Mouse (Mus musculus) stomach, embryonic 14.5 days (tissue): ENCODE measurements at regions not wholly inside any gene's neighbourhood (a gene's known extent, or its start where the extent isn't known, plus 50 kb on each side); places are given as distances from the start of the nearest gene placed in this dataset.

Experiments
- ATAC-seq: fragments of 200-750 bp; cut with Nextera tagmentation; 2 replicates; pipeline ENCODE4 v1.8.0; 2017; ENCODE audit warnings: low read depth, moderate TSS enrichment; ENCODE audit not compliant: insufficient number of reproducible peaks, insufficient read depth, low FRiP score
- H3K27ac ChIP-seq: fragments of 300-500 bp; sonication (generic); 2 replicates; pipeline ENCODE4 v1.5.1; 2014; ENCODE audit warnings: mild to moderate bottlenecking, low read length, moderate library complexity, mixed read lengths
- H3K27me3 ChIP-seq: fragments of 300-500 bp; sonication (generic); 2 replicates; pipeline ENCODE4 v1.6.1; 2014; ENCODE audit warnings: low read length, control low read depth, mixed read lengths; ENCODE audit not compliant: control insufficient read depth, insufficient read depth
- H3K36me3 ChIP-seq: fragments of 300-500 bp; sonication (generic); 2 replicates; pipeline ENCODE4 v1.6.1; 2014; ENCODE audit warnings: mild to moderate bottlenecking, control low read depth, low read length, moderate library complexity, mixed read lengths; ENCODE audit not compliant: control insufficient read depth, insufficient read depth
- H3K4me1 ChIP-seq: fragments of 300-500 bp; sonication (generic); 2 replicates; pipeline ENCODE4 v1.6.1; 2014; ENCODE audit warnings: low read length, control low read depth, mixed read lengths; ENCODE audit not compliant: control insufficient read depth, insufficient read depth
- H3K4me2 ChIP-seq: fragments of 300-500 bp; sonication (generic); replicated peaks from 2 replicates; pipeline ENCODE4 v1.6.1; 2014; ENCODE audit warnings: low read depth, low read length, control low read depth
- H3K4me3 ChIP-seq: fragments of 300-500 bp; sonication (generic); 2 replicates; pipeline ENCODE4 v1.5.1; 2014; ENCODE audit warnings: low read depth, low read length, control low read depth
- H3K9ac ChIP-seq: fragments of 300-500 bp; sonication (generic); replicated peaks from 2 replicates; pipeline ENCODE4 v1.6.1; 2014; ENCODE audit warnings: low read depth, mild to moderate bottlenecking, control low read depth, low read length, moderate library complexity, mixed read lengths
- H3K9me3 ChIP-seq: fragments of 300-500 bp; sonication (generic); 2 replicates; pipeline ENCODE4 v1.6.1; 2016; ENCODE audit warnings: low read depth, low read length, control low read depth; ENCODE audit not compliant: control insufficient read depth
- WGBS: fragments of 180-500 bp; shearing (Covaris S2); extraction: QIAGEN DNeasy Blood & Tissue Kit; methylation state at CpG from one replicate; pipeline ENCODE4 v1.1.7; 2014; 5-methylcytosine and 5-hydroxymethylcytosine counted together

DNA sequence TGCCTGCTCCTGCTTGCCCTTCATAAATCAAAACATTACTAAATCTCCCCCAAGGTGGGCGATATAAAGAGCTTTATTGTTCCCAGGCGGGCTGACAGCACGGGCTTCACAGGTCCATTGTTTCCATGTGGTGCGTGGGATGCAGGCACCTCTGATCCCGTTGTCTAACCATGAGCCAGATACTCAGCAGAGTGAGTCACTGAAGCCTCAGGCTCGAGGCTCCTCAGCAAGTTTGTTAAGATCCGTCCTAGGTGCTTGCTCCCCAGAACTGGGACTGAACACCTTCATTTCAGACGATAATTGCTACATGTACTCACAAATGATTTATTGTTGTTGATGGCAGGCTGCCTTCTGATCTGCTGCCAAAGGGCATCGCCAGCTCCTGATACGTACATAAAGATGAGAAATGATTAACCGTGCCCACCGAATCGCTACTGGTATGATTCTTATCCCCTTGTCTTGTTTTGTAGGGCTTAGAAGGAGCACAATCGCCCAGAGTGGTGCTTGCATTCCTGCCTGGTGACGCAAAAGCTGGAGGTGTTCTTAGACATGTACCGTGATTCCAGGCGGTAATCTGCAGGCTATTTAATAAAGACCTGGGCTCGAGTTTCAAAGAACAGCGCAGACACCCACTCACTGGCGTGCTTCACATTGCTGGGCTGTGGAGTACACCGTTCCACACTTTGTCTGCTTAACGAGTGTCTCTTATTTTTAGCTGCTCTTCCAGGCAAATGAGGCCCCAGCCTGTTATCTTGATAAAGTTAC, 235.0 kb upstream of the Irx1 start:
- Histone ChIP-seq H3K4me1 (no peaks in the 10 kb centered on the region), H3K4me3 (no peak overlapping the region), H3K9me3 (no peaks in the 10 kb centered on the region), H3K36me3 (no peaks in the 10 kb centered on the region), H3K27me3 (no peaks in the 10 kb centered on the region), H3K4me2 (no peak overlapping the region), H3K9ac (no peak overlapping the region), H3K27ac (0 out of 2 replicates have a peak overlapping the region, but pooled peaks have one; percentile 10)
- peak; percentile 67 for ATAC-seq
- WGBS: 54% methylated on average over 22 of the region's 22 CpGs

DNA sequence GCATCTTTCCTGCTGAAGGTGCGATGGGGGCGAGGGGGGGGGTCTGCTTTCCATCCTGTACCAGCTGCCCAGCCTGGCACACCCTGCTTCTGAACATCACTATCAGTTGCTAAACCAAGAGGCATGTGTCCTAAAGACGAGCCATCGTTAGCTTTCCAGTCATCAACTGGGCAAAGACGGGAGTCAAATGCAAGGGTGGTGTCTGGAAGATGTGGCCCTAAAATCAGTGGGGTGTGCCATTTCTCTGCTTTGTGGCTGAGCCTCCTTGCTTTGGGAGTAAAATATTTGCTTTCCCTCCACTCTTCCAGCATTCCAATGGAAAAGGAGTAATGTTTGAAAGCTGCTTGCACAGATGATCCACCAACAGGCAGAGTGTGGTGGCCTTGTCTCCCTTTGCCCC, 246.0 kb upstream of the Irx1 start:
- no peak for ATAC-seq
- Histone ChIP-seq H3K36me3 (no peaks in the 10 kb centered on the region), H3K9me3 (no peaks in the 10 kb centered on the region), H3K4me2 (no peak overlapping the region), H3K9ac (no peak overlapping the region), H3K27ac (no peak overlapping the region), H3K4me3 (no peak overlapping the region), H3K27me3 (no peaks in the 10 kb centered on the region), H3K4me1 (no peaks in the 10 kb centered on the region)
- 88% methylated on average over 5 of the region's 5 CpGs for WGBS

DNA sequence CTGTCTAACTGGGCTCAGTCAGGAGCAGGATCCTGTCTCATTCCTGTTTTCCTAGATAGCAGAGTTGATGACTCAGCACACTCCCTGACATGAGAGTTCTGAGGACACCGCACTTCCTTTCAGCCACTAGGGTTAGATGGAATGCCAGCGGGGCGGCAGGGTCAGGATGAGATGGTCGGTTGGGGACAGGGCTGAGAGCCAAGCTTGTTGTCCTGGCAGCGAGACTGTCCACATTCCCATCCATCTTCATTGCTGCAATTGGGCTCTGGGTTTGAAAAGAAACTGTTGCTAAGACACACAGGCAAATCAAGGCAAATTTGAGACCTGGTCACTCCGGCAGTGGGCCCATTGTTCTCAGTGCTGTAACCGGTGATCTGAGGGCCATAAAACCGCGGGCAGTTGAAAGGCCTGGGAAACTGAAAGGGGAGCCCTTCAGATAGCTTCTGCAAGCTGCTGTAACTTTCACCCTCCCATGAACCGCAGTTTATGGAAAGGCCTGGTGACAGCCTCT, 246.5 kb upstream of the Irx1 start:
- Histone ChIP-seq H3K4me3 (no peak overlapping the region), H3K4me1 (no peaks in the 10 kb centered on the region), H3K4me2 (no peak overlapping the region), H3K9ac (no peak overlapping the region), H3K27ac (no peak overlapping the region), H3K9me3 (no peaks in the 10 kb centered on the region), H3K36me3 (no peaks in the 10 kb centered on the region), H3K27me3 (no peaks in the 10 kb centered on the region)
- no peak for ATAC-seq
- WGBS: 13% methylated on average over 10 of the region's 10 CpGs

DNA sequence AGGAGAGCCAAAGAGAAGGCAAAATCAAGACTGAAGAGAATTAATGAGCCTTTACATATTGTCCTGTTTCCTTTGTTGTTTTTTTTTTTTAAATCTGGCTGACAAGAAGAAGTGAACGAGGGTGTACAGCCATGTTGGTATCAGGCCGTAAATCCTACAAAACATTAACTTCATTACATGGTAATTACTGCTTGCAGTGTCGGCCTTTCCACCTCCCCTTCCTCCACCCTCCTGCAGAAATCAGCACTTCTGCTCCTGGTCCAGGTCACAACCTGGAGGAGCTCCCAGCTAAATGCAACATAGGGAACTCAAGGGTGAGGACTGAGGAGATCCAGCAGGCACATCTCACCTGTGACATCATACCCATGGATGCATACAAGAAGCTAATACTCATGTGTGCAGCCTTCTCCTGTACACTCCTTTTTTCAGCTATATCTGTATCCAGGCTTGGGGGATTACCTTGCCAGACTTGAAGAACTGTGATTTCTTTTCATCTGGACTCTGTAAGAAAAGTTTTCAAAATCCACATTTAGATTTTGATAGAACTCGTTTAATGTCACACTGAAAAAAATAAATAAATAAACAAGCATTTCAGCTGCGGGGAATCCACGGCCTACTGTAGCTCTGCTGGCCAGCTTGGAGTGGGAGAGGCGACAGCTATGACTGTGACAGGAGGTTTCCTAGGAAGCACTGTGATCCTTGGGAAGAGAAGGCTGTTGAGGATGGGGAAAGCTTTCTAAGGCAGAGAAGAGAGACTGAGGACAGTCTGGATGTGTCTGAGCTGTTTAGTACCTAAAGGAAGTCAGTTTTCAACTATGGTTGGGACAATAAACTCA, 247.2 kb upstream of the Irx1 start:
- Histone ChIP-seq H3K4me1 (no peaks in the 10 kb centered on the region), H3K4me2 (no peak overlapping the region), H3K27ac (no peak overlapping the region), H3K27me3 (no peaks in the 10 kb centered on the region), H3K4me3 (no peak overlapping the region), H3K36me3 (no peaks in the 10 kb centered on the region), H3K9me3 (no peaks in the 10 kb centered on the region), H3K9ac (no peak overlapping the region)
- WGBS: 60% methylated on average over 7 of the region's 7 CpGs
- no peak for ATAC-seq

DNA sequence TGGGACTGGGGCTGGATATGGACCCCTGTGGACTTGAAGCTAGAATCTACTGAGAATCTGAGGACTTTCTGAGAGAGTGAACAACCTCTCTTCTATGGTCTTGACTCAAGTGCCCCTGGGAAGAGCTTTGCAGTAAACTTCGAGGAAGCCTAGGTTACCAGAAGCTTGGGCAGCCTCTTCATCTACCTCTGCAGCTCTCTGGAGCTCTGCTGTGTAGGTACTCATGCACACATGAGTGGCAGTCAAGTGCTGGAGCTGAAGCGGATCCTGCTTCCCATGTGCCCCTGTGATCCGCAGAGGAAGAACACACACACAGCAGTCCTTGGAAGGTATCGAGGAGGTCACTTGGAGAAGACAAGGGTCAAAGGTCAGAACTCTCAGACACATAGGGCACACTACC, 248.2 kb upstream of the Irx1 start:
- H3K9me3 ChIP-seq: no peaks in the 10 kb centered on the region
- no peak overlapping the region for H3K4me3 ChIP-seq
- no peaks in the 10 kb centered on the region for H3K4me1 ChIP-seq
- no peaks in the 10 kb centered on the region for H3K27me3 ChIP-seq
- ATAC-seq: no peak
- H3K9ac ChIP-seq: no peak overlapping the region
- no peaks in the 10 kb centered on the region for H3K36me3 ChIP-seq
- H3K4me2 ChIP-seq: no peak overlapping the region
- WGBS: 78% methylated on average over 4 of the region's 4 CpGs
- no peak overlapping the region for H3K27ac ChIP-seq

DNA sequence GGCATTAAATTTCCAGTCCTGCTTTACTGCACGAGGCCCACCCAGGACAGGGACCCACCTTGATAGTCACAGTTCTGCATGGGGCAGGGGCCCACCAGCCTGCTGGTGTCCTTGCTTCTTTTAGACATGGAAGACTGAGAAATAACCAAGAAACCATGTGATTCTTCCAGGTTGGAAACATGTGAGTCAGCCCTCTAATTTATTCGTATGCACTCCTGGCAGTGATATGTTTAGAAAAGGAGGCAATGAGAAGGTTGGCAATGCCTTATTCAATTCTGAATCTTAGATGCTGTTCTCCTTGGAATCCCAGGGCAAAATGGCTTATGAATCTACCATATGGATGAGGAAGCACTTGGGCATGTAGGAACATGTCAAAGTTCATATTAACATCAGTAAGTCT, 249.2 kb upstream of the Irx1 start:
- Histone ChIP-seq H3K27ac (no peak overlapping the region), H3K36me3 (no peaks in the 10 kb centered on the region), H3K9me3 (no peaks in the 10 kb centered on the region), H3K27me3 (no peaks in the 10 kb centered on the region), H3K4me3 (no peak overlapping the region), H3K9ac (no peak overlapping the region), H3K4me1 (no peaks in the 10 kb centered on the region), H3K4me2 (no peak overlapping the region)
- WGBS: 79% methylated on average over 2 of the region's 2 CpGs
- no peak for ATAC-seq

DNA sequence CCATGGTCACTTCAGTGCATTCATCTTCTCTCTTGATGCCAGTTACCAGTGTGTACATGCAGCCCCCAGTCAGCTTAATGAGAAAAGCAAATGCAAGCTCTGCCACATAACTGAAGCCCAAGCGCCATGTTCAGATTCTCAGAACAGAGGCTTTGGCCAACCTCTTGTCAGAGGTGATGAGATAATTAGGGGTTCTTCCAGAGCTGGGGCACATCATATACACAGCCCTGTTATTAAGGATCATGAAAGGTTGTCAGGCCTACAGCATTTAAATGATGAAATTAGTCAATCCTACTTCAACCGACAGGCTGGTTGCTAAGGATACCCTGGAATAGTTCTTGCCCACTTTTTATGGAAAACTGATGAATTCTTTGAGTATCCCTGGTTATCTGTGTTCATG, 255.8 kb upstream of the Irx1 start:
- no peak overlapping the region for H3K4me2 ChIP-seq
- no peak overlapping the region for H3K9ac ChIP-seq
- no peak overlapping the region for H3K27ac ChIP-seq
- no peaks in the 10 kb centered on the region for H3K27me3 ChIP-seq
- 93% methylated on average over 2 of the region's 2 CpGs for WGBS
- H3K36me3 ChIP-seq: no peaks in the 10 kb centered on the region
- H3K4me3 ChIP-seq: no peak overlapping the region
- H3K9me3 ChIP-seq: no peaks in the 10 kb centered on the region
- ATAC-seq: no peak
- no peaks in the 10 kb centered on the region for H3K4me1 ChIP-seq

DNA sequence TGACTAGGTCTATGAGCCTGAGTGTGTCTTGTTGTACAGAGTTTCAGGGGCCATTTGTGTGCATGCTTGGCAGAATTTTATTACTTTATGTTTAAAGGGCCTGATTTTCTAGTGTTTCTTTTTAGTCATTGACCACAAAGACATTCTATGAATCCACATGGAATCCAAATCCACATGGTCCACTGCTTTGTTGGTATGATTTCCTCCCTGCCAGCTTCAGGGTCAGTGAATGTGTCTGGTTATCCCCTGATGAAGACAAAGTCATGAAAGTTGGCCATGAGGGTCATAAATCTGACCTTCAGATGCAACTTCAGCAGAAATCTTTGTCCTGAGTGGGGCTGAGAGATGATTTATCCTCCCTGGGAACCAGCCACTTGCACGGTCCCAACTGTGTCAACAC, 263.6 kb upstream of the Irx1 start:
- H3K9me3 ChIP-seq: no peaks in the 10 kb centered on the region
- no peaks in the 10 kb centered on the region for H3K27me3 ChIP-seq
- no peak overlapping the region for H3K9ac ChIP-seq
- H3K4me3 ChIP-seq: no peak overlapping the region
- H3K4me2 ChIP-seq: no peak overlapping the region
- H3K36me3 ChIP-seq: no peaks in the 10 kb centered on the region
- no peaks in the 10 kb centered on the region for H3K4me1 ChIP-seq
- H3K27ac ChIP-seq: no peak overlapping the region
- 85% methylated on average over 1 of the region's 1 CpGs for WGBS
- ATAC-seq: no peak
